Comparison of ENCODE assay signal across 21 mouse cellular contexts in the genomic region with DNA sequence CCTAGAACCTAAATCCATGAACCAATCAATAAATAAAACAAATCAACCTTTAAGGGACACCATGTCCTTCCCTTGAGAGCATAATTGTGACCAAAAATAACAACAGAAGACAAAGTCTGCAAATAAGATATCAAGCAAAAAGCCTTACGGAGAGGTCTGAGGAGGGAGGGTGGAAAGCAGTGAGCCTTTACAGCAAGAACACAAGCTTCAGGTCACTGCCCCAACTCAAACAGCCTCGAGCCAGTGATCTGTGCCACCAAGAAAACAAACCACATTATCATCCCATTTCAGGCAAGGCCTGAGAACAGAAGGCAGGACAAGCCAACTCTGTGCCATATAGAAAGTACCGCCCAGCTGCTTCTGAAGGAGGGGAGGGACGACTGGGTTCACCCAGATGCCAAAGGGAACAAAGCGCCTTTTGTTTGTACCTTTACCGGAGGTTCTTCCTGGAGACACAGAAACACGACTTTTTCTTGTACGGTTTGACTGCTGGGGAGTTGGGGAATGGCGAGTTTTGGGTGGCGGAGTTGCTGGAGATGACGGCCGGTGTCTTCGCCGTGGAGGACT. TPM values are rescaled to one million over a fixed set of nuclear protein-coding genes. Genes with fewer than 3 reads are reported as not detected.
A peak's percentile ranks its signal among the peaks of the same experiment; 100 is the strongest.
DNase-seq lines count a peak whose midpoint lies in the region; ATAC-seq and TF ChIP-seq lines count a peak whose summit lies in the region.
"Had no signal": no experiment of that assay in that cellular context is flagged by ENCODE, and none has a peak within 500 bp of the region (broad histone marks: within the 10 kb centered on the region; RNA-seq: fewer than 3 reads in every experiment).

No protein-coding gene starts in this region.

- no peak for ATAC-seq in lung, embryonic 15.5 days (ENCODE audit: borderline replicate concordance, extremely low read depth, low FRiP score, low TSS enrichment)
- ATAC-seq in intestine, postnatal 0 days = peak; percentile 63
- no peak for ATAC-seq in forebrain, embryonic 15.5 days (replicated peaks)
- ATAC-seq in midbrain, embryonic 16.5 days = no peak
- ATAC-seq: forebrain, postnatal 0 days had no signal

- TF ChIP-seq CTCF in intestine, postnatal 0 days (IDR thresholded peaks at IDR 0.05; ENCODE audit: low read depth) = no peak
- TF ChIP-seq CTCF in small intestine, adult 2 months (IDR thresholded peaks at IDR 0.05; ENCODE audit: extremely low read depth, insufficient read length, insufficient replicate concordance, low read depth, low read length) = no peak

- DNase-seq in heart, adult 11 months = peak; percentile 89
- no peak for DNase-seq in heart, postnatal 14 days
- no peak for DNase-seq in lung, postnatal 14 days
- DNase-seq: cerebellum, adult 18-20 months; cerebellum, postnatal 36 days; forebrain, postnatal 0 days; gastrocnemius, adult 2 months; heart, postnatal 10 days; left cerebral cortex, postnatal 4 days; liver; lung, postnatal 4 days had no signal

- H3K4me3 ChIP-seq in lung, embryonic 15.5 days = no peak overlapping the region
- H3K4me3 ChIP-seq in intestine, postnatal 0 days (ENCODE audit: low read depth, low read length) = no peak overlapping the region
- no peak overlapping the region for H3K4me3 ChIP-seq in small intestine, adult 2 months (ENCODE audit: low read depth, low read length)
- H3K4me3 ChIP-seq in forebrain, embryonic 15.5 days = no peak overlapping the region
- H3K4me3 ChIP-seq in midbrain, embryonic 16.5 days (ENCODE audit: low read depth, low read length) = no peak overlapping the region
- H3K4me3 ChIP-seq: embryonic facial prominence, embryonic 15.5 days; gastrocnemius, adult 2 months; hindbrain, embryonic 12.5 days; left cerebral cortex, adult 2 months; midbrain, embryonic 10.5 days had no signal

- H3K36me3 ChIP-seq in lung, embryonic 15.5 days = peaks cover 98% of the 10 kb centered on the region
- H3K36me3 ChIP-seq in intestine, postnatal 0 days (ENCODE audit: control insufficient read depth, insufficient read depth) = peaks cover 74% of the 10 kb centered on the region
- H3K36me3 ChIP-seq in small intestine, adult 2 months (ENCODE audit: control insufficient read depth, insufficient read depth, low read length) = peaks cover 76% of the 10 kb centered on the region
- H3K36me3 ChIP-seq in forebrain, embryonic 15.5 days = peaks cover 97% of the 10 kb centered on the region
- H3K36me3 ChIP-seq in midbrain, embryonic 16.5 days (ENCODE audit: control insufficient read depth, insufficient read depth, low read length) = peaks cover 59% of the 10 kb centered on the region

- 65% methylated on average over 14 of the region's 14 CpGs for WGBS in lung, embryonic 15.5 days
- WGBS in intestine, postnatal 0 days = 52% methylated on average over 14 of the region's 14 CpGs
- WGBS in small intestine, adult 2 months = 31% methylated on average over 14 of the region's 14 CpGs
- WGBS in forebrain, embryonic 15.5 days = 79% methylated on average over 14 of the region's 14 CpGs
- WGBS in midbrain, embryonic 16.5 days = 86% methylated on average over 14 of the region's 14 CpGs

- H3K9ac ChIP-seq in lung, embryonic 15.5 days = no peak overlapping the region
- no peak overlapping the region for H3K9ac ChIP-seq in intestine, postnatal 0 days (ENCODE audit: low read depth, low read length)
- H3K9ac ChIP-seq in forebrain, embryonic 15.5 days (replicated peaks) = no peak overlapping the region
- no peak overlapping the region for H3K9ac ChIP-seq in midbrain, embryonic 16.5 days (ENCODE audit: low read depth, low read length)
- H3K9ac ChIP-seq: embryonic facial prominence, embryonic 15.5 days; forebrain, postnatal 0 days; hindbrain, embryonic 12.5 days had no signal

- H3K27ac ChIP-seq in lung, embryonic 15.5 days = peak overlapping the region; percentile 41; the same call in 1 of the 2 replicates
- H3K27ac ChIP-seq in intestine, postnatal 0 days (ENCODE audit: low read depth, low read length) = peak overlapping the region; percentile 1
- H3K27ac ChIP-seq in small intestine, adult 2 months (ENCODE audit: insufficient read depth, low read depth, low read length) = 0 out of 2 replicates have a peak overlapping the region, but pooled peaks have one; percentile 11
- no peak overlapping the region for H3K27ac ChIP-seq in forebrain, embryonic 15.5 days (replicated peaks)
- no peak overlapping the region for H3K27ac ChIP-seq in midbrain, embryonic 16.5 days (ENCODE audit: low read length)
- H3K27ac ChIP-seq: embryonic facial prominence, embryonic 15.5 days; gastrocnemius, adult 2 months; hindbrain, embryonic 12.5 days; left cerebral cortex, adult 2 months; midbrain, embryonic 10.5 days had no signal

- peaks cover 11% of the 10 kb centered on the region; the same call in 1 of the 2 replicates for H3K4me1 ChIP-seq in lung, embryonic 15.5 days
- no peaks in the 10 kb centered on the region for H3K4me1 ChIP-seq in intestine, postnatal 0 days (replicated peaks; ENCODE audit: control insufficient read depth, insufficient read depth, low read length)
- H3K4me1 ChIP-seq in small intestine, adult 2 months (ENCODE audit: control insufficient read depth, insufficient read depth, insufficient read length, low read length) = peaks cover 10% of the 10 kb centered on the region; the same call in 1 of the 2 replicates
- H3K4me1 ChIP-seq in forebrain, embryonic 15.5 days = no peaks in the 10 kb centered on the region
- no peaks in the 10 kb centered on the region for H3K4me1 ChIP-seq in midbrain, embryonic 16.5 days (ENCODE audit: control insufficient read depth, insufficient read depth, low read length)
- H3K4me1 ChIP-seq: embryonic facial prominence, embryonic 15.5 days; hindbrain, embryonic 12.5 days; midbrain, embryonic 10.5 days had no signal

- intact Hi-C loops in heart, postnatal 14 days (cut with DNase I) = no loop called here

- TF ChIP-seq POLR2A in small intestine, adult 2 months (IDR thresholded peaks at IDR 0.05; ENCODE audit: low read depth, low read length) = no peak

- H3K4me2 ChIP-seq in lung, embryonic 15.5 days = no peak overlapping the region
- H3K4me2 ChIP-seq in intestine, postnatal 0 days (replicated peaks; ENCODE audit: low read depth) = no peak overlapping the region
- H3K4me2 ChIP-seq in forebrain, embryonic 15.5 days (replicated peaks) = no peak overlapping the region
- no peak overlapping the region for H3K4me2 ChIP-seq in midbrain, embryonic 16.5 days (ENCODE audit: low read length)
- H3K4me2 ChIP-seq: embryonic facial prominence, embryonic 15.5 days; heart, embryonic 11.5 days; hindbrain, embryonic 12.5 days had no signal

- H3K27me3 ChIP-seq in lung, embryonic 15.5 days = no peaks in the 10 kb centered on the region
- H3K27me3 ChIP-seq in intestine, postnatal 0 days (replicated peaks; ENCODE audit: control insufficient read depth, insufficient read depth, low read length) = no peaks in the 10 kb centered on the region
- no peaks in the 10 kb centered on the region for H3K27me3 ChIP-seq in small intestine, adult 2 months (ENCODE audit: control insufficient read depth, insufficient read depth, low read length)
- H3K27me3 ChIP-seq in forebrain, embryonic 15.5 days = no peaks in the 10 kb centered on the region
- no peaks in the 10 kb centered on the region for H3K27me3 ChIP-seq in midbrain, embryonic 16.5 days (ENCODE audit: control insufficient read depth, insufficient read depth, low read depth, low read length)
- H3K27me3 ChIP-seq: embryonic facial prominence, embryonic 15.5 days; hindbrain, embryonic 12.5 days had no signal

- no peaks in the 10 kb centered on the region for H3K9me3 ChIP-seq in lung, embryonic 15.5 days
- H3K9me3 ChIP-seq in intestine, postnatal 0 days (ENCODE audit: control insufficient read depth) = no peaks in the 10 kb centered on the region
- H3K9me3 ChIP-seq in forebrain, embryonic 15.5 days = no peaks in the 10 kb centered on the region
- H3K9me3 ChIP-seq in midbrain, embryonic 16.5 days (replicated peaks; ENCODE audit: control insufficient read depth, low read length, poor library complexity, severe bottlenecking) = no peaks in the 10 kb centered on the region
- H3K9me3 ChIP-seq: embryonic facial prominence, embryonic 15.5 days; hindbrain, embryonic 12.5 days; midbrain, embryonic 10.5 days had no signal

RNA-seq across cellular contexts. Expression of gene Srrm1, which starts 15.7 kb away (rescaled TPM):
- total RNA-seq in heart, postnatal 14 days (2021) = 10 to 100 TPM; 74.7 to 82.1 TPM
- 199 and 209 TPM in 2 replicates for polyA plus RNA-seq in lung, embryonic 15.5 days (2015; fragmentation: Nextera tagmentation; extraction: Ambion mirVana)
- 113 and 126 TPM in 2 replicates for polyA plus RNA-seq in intestine, postnatal 0 days (2015; fragmentation: Nextera tagmentation; extraction: Ambion mirVana)
- 7.4 and 12.2 TPM in 2 replicates for polyA plus RNA-seq in small intestine, adult 2 months (2012; rRNA removed)
- polyA plus RNA-seq in forebrain, embryonic 15.5 days (2015; fragmentation: Nextera tagmentation; extraction: Ambion mirVana) = 202 and 208 TPM in 2 replicates
- 172 and 196 TPM in 2 replicates for polyA plus RNA-seq in midbrain, embryonic 16.5 days (2015; fragmentation: Nextera tagmentation; extraction: Ambion mirVana)

Comparison
In these comparisons a context has a peak if more than half of its experiments do, and no peak if none do; other contexts are left out.
1. H3K27ac ChIP-seq: peak in lung, embryonic 15.5 days (single experiment), intestine, postnatal 0 days (single experiment) and small intestine, adult 2 months (single experiment); none in forebrain, embryonic 15.5 days (single experiment) and midbrain, embryonic 16.5 days (single experiment).